Mouse (Mus musculus): ENCODE results near the gene Olfr1089.

The Olfr1089 gene

DNA sequence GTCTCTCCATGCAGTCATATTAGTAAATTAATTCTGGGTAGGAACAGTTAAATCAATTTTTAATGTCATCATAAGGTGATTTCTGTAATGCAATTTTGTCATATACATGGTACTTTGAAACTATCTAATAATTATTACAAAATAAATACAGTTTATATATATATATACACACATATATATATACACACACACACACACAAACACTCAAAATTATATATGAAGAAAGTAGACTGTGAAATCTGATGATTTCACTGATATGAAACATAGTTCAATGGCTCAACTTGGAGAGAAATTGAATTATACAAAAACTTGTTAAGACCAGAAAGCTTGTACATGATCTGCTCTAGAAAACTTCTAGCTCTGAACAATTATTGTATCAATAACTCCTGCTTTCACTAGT is at the start of gene Olfr1089:
TSS of gene Olfr1089 (minus strand) at position 101 of the 400 bp plus-strand sequence.
- no peak for DNase-seq

DNA sequence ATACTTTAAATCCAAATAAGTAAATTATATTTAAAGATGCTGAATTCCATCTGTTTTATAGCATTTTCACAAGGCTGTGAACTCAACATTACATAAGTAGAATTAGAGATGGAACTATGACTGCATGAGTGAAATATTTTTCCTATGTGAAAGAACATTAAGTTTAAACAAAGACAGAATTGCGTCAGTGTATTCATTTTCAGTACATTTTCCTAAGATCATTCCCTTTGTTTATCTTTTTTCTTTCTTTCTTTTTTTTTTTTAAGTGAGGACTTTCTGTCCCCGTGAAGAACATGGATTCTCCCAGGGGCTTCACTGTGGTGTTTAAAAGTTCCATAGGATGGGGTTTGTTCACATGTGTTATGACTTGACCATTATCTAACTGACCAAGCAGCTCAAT is 48.7 kb upstream of the Olfr1089 start, which contains the start of gene Olfr1093:
TSS of gene Olfr1093 (plus strand) at position 301 of the 400 bp plus-strand sequence.
- no peak for DNase-seq

DNA sequence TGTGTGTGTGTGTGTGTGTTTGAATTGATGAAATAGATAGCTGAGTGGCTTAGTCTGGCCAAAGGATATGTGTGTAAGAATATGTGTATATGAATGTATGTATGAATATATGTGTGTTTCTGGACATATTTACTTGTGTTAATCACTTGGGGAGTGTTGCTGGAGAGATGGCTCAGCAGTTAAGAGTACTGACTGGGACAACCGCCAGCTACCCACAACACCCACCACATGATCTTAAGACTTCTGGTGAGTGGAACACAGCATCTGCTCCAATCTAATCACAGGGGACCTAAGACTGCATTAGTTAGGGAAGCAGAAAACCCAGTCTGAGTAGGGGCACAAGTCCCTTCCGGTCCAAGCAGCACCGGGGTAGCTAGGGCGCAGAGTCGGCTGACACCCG is 27.5 kb upstream of the Olfr1089 start:
- DNase-seq = no peak

DNA sequence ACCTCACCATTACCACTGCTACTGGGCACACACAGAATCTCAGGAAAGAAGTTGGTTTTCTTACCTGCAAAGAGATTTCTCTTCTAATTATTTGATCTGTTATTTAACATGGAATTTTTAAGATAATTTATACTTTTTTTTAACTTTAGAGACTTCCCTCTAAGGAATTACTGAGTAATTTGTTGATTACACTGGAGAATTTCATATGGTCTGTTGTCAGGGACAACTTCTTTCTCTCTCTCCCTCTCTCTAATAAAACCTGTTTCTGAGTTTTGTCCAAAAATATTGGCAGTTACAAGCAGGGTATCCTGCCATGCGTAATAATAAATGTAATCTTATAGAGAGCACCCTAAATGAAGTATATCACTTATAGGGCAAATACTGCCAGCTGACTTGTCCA is 25.4 kb upstream of the Olfr1089 start, which contains the start of gene Olfr1090:
TSS of gene Olfr1090 (minus strand) at position 101 of the 400 bp plus-strand sequence.
- DNase-seq = no peak

DNA sequence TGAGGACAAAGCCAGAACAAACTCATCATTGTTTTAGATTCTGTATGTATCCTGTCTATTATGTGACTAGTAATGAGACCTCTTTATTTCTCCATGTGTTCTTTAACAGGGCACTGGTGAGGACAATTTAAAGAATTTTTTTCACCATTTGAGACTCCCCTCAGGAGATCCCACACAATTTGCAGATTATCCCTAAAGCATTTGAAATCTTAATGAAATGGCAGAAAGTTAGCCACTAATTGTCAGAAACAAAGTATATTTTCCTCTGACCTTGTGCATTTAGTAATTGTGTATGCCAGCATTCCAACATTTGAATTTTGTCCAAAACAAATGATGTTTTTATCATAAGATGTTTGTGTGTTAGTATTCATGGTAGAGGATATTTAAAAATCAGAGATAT is 35.2 kb downstream of the Olfr1089 start, which contains the start of gene Olfr1087:
TSS of gene Olfr1087 (minus strand) at position 101 of the 400 bp plus-strand sequence.
- no peak for DNase-seq

Data from cerebellum, adult 9-11 months (tissue).